Mouse (Mus musculus) right cerebral cortex, postnatal 10 days (tissue): ENCODE measurements around the gene Phactr3.
"Not testable (repeated sequence)": the region's sequence is repeated elsewhere in the genome, so short reads cannot be mapped to it uniquely, and the experiment has no call there.

ENCODE experiments used
- DNase-seq, 2 experiments: peaks; one replicate each; pipeline ENCODE4 v3.0.0; 2021; ENCODE audit warnings: low spot score in 2 of 2

The Phactr3 gene

DNA sequence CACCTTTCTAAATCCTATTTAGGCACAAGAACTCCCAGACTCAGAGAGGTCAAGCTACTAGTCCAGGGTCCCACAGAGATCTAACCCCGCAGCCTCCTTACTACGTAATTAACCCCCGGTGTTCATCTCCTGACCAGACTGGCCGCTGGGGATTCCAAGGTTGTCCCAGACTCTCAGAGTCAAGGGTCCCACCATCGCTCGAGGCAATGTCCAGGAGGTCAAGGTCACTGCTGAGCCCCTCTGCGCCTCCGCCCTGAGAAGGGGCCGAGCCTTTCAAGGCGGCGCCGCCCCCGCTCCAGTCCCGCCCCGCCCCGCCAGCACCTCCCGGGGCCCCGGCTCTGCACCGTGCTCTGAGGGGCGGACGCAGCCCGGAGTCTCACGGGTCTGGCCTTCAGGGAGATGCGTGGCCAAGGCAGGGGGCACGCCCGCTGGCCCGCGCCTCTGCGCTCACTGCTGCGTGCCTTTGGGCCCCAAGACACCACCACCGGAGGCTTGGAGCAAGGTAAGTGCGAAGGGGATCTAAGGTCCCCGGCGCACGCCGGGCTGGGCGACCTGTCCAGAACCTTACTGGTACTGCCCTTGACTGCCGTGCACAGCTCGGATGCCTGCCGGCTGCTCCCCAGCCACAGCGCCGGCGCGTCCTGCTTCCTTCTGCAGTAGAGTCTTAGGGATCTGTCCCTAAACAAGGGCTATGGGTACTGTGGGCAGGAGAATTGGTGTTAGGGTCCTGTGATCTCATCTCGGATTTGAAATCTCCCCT is at the start of gene Phactr3:
Gene Phactr3, plus strand, starts transcription at position 175 of the 760 bp plus-strand sequence.
- DNase-seq: peak in 1 of 2 experiments; percentile 37

DNA sequence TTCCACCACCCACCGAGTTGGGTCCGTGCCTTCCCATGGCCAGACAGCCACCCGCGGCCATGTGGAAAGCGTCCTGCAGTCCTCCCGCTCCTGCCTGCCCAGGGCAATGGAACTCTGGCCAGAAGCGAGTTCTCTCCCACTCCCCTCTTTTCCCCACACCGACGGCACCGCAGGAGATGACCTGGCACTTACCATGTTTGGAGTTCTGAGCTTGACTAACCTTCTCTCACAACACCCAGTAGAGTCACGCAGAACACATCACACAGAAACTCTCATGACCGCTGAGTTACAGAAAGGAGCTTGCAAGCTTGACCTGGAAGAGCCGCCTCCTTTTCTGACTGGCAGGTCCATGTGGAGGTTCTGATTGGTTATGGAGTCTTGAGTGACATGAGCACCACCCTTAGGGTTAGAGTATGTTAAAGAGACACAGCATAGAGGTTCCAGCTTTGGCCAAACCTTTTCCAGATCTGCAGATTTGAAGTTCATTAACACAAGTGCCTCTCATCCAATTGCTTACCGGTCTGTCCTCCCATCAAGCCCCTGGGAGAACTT is 40.5 kb upstream of the Phactr3 start, which contains the start of gene Zfp931:
Gene Zfp931, minus strand, starts transcription at position 311 of the 552 bp plus-strand sequence.
- DNase-seq: not testable (repeated sequence)

DNA sequence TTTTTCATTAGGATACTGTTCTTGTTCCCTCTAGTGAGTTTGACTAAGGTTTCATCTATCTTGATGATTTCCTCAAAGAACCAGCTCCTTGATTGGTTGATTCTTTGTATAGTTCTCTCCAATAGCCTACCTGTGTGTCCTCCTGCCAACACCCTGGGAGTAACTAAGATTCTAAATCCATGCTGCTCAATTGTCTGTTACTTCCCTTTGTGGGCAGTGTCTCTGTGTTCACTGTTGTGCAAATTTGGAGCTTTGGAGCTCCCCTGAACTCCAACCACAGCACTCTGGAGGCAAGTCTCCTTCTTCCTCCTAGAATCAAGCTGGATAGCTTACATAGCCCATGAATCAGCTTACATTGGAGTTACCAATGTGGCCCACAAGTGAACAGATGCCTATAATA is 29.2 kb upstream of the Phactr3 start:
- no peak for DNase-seq

DNA sequence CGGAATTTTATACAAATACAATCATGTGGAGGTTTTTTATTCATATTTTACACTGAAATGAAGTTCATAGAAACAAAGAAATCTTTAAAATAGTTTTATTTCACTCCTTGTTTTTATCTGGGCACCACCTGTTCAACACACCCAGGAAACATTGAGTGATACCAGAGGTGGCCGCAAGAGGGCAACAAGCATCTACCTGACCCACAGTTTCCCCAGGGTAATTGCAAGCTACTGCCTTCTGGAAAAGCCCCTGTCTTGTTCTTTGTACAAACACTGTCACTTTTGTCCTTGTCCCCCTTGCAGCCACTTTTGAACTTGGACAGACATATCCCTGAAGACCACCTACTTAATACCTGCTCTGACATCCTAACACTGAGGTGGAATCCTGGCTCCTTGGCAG is 20.8 kb upstream of the Phactr3 start:
- peak; percentile 61 to 73 for DNase-seq

DNA sequence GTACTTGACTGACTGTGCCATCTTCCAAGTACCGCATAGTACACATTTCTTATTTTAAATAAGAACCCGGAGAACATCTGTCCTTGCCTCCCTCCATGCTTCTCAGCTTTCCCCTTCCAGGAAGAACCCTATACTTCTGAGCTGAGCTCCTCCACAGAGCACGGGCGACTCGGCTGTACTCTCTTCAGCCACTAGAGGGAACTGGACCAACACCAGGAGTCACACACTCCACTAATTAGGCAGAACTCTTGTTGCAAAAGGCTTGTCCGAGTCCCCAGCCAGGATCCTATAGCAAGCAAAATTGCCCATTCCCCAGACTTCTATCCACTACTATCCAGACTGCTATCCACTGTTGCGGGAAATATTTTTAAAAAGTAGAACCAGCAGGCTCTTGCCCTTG is 16.8 kb upstream of the Phactr3 start:
- DNase-seq: peak; percentile 69 to 78

DNA sequence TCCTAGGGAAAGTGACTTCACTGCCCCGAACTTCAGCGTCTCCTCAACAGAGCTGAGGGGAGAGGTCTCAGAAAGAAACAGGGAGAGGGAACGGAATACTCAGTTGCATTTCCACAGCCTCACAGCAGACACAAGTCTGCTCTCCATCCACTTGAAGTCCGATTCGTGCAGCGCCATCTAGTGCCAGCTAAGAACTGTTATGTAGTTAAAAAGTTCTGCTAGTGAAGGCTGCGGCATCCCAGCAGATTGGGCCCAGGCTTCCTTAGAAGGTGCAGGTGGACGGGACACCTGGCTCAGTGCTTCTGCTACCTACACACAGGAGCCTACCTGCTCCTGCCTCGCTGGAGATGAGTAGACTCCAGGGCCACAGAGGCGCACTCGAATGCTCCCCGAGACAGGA is 829 bp upstream of the Phactr3 start:
- peak; percentile 79 to 80 for DNase-seq

DNA sequence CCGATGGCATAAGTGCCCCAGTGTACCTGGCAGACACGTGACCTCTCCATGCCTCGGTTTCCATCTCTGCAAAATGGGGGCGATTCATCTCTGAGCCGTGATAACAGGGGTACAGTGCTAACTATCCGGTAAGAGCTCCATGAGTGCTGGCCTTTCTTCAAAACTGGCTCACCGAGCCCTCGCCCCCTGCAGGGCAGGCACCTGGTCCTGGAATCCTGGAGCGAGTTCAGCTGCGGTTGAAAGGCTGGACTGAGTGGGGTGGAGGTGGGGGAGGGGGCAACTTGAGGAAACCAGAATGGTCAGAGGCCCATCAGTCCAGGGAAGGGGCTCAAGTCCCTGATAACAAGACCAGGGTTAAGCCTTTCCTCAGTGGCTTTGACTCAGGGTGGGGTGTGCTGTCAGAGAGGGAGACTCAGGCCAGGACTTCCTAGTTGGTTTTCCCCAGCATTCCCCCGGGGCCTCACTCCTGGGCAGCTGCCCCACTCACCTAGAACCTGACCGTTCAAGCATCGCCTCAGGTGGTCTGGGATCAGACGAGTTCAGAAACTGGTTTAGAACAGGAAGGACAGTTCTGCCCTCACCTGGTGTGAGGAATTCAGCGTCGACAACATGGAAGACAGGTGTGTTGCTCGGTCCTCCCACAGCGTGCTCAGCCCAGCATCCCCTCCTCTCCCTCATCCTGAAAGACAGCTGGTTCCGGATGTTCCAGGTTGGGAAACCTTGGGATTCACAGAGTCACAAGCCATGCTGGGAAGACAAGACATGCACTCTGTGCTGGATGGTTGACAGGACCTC is 983 bp downstream of the Phactr3 start:
- peak in 1 of 2 experiments; percentile 31 for DNase-seq

DNA sequence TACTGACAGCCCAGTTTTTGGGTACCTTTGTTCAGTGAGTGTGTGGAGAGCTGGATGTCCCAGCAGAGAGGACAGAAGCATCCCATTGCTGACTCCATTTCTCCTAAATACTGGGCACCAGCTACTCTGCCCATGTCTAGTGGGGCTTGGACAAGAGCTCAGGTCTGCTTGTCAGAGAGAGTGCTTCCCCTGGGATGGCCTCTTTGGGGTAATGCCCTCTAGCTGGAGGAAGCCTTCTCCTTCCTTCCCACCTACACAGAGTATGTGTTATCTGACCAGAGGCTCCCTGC is 1.5 kb downstream of the Phactr3 start:
- no peak for DNase-seq

DNA sequence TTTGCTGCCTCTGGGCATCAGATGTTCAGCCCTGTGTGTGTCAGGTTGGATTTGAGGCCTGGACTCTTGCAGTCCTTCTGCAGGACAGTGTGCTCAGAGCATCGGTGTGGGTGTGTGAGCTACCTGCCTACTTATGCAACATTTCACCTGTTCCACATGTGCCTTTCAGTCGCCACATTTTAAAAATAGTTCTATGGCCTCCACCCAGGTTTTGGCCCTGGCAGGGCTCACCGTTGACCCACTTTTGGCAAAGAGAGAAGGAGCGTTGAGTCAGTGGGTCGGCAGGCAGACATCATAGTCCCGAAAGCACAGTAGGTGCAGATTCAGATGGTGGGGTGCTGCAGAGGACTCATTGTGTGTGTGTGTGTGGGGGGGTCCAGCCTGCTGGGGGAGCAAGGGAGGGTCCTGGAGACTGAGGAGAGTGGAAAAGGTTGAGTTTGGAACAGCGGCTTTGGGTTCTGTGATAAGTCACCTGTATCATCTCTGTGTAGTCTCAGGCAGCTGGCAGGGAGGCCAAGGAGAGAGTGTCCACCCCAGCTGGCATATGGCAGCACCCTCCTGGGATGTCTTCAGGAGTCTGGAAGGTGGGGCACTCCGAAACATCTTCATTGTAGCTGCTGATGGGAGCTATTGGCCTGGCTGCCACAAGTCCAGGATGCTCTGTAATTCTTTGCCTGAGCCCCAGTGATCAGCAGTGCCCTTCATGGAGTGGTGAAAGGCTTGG is 2.0 kb downstream of the Phactr3 start:
- DNase-seq: peak in 1 of 2 experiments; percentile 19

DNA sequence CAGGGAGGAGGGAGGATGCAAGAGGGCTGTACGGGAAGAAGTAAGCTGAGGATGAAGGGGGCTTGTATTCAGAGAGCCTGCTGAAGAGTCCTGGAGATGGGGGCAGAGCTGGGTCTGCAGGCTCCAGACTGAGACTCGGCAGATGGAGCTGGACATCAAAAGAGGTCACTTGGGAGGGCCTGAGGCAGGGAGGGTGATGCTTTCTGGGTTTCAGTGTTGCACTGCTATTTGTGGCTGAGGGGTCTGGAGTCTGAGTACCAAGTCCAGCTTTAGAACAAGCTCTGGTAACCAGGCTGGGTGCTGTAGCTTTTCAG is 2.6 kb downstream of the Phactr3 start:
- peak in 1 of 2 experiments; percentile 16 for DNase-seq

DNA sequence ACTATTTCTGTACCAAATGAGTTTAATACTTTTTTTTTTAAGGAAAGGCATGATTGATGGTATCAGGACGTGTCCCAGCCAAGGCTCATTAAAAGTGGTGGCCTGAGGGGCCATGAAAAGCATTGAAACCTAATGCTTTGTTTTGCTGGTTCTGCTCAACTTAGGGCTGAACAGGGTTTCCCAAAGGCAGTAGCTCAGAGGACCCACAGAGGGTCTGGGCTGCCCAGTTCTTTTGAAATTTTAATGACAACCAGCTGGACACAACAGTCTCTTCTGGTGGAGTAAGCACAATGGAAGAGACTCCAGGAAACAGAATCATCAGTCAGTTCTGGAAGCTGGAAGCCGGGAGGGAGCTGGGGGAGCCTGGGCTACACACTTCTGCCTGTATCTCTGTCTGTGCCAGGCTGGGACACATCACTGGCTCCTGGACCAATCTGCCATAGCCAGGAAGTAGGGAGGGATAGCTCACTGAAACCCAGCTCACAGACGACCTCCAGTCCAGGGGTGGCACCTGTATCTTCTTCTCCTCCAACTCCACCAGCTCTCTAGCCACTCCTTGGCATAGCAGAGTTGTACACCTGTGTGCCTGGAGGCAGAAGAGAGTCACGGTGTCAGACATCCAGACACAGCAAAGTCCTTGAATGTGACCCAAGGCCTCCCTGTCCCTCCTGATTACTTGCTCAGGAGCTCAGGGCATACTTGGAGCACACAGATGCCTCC is 3.3 kb downstream of the Phactr3 start:
- DNase-seq: peak in 1 of 2 experiments; percentile 19

DNA sequence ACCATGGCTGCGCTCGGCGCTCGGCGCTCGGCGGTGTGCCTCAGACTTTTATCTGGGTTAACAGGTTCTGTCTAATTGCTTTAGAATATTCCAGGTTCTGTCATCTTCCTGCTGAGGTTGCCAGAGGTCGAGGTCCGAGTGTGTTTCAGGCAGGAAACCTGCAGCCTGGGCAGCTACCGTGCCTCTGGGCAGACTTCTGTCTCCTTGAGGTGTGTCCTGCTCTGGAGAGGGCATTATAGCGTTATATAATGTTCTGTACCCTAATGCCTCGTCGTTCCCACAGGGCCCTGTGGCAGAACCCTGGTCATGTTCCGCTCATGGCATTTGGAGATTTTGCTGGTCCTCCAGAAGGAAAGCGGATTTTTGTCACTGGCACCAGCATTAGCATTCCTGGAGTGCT is 4.7 kb downstream of the Phactr3 start:
- DNase-seq: peak; percentile 16 to 17

DNA sequence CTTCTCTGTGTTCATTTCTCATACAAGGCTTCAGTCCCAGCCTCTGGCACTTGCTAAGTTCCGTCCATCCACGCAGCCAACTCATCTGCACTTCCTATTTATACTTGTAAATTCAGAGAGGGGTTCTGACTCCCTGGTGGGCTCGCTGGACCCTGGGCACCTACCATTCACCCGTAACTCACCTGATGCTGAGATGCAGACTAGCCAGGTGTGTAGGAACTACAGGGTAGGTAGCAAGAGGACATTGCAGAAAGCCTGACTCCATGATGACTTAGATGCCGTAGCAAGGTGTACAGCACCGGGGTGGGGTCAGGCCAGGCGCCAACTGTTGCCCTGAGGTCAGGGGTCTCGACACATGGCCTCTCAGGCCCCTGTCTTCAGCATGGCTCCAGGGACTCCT is 6.7 kb downstream of the Phactr3 start:
- DNase-seq: peak; percentile 21 to 27

DNA sequence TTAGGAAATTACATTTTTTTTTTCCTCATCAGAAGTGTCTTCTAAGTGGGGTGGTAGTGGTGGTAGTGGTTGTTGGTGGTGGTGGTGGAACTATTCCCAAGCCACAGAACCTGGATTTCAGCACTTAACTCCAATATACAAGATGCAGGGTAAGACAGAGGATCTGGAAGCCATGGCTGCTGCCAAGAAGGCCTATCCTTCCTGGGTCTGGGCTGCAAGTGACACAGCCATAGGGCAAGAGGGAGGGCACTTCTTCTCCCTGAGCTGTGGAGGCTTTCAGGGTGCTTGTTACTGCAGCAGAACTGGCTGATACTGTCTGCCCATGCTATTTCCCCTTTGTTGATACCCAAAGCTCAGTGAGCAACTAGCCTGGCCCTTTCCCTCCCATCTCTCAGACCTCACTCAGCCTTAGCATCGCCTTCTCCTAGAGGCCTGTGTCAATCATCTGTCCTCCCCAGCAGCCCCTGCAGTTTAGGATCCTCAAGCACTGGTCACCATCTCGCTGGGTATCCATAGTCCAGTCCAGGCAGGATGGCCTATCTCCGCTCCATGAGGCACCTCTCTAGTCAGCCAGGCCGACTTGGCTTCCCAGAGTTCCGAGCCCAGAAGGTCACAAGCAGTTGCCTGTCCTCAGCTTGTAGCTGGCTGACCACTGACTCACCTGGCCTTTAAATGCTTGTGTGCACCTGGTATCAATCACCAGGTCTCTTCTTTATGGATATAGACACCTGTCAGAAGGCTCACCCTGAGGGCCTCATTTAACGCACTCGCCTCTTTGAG is 7.5 kb downstream of the Phactr3 start:
- peak; percentile 17 to 29 for DNase-seq

DNA sequence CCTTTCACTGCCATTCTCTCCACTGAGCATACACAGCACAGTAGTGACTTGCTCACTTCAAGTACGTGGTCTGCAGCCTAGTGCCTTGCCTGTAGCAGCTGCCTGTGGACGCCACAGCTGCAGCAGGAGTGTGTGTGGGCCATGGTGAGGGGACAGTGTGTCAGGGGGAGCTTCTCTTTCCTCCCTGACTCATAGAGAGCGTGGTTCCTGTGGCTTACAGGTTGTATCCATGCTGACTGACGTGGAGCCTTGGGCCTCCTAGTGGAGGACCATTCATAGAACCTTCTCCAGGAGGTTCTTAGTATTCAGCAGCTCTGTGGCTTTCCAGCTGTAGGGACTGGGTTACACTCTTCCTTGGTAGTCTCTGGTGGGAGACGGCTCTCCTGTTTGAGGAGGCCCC is 9.8 kb downstream of the Phactr3 start:
- peak; percentile 17 to 25 for DNase-seq

DNA sequence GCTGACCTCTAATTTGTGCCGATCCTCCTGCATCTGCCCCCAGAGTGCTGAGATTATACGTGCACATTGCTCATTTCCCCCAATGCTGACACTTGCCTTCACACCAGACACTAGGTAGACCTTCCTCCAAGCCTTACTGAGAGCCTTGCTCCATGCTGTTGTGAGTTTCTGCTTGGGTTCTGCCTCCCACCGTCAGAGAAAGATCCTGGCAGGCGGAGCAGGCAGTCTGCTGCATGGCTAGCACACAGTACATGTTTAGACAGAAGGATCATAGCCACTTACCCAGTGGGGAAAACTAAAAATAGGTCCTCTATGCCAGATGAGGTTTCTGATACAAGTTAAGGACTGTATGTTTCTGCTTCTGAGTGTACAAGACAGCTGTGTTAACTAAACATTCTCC is 10.4 kb downstream of the Phactr3 start:
- peak; percentile 60 to 79 for DNase-seq

DNA sequence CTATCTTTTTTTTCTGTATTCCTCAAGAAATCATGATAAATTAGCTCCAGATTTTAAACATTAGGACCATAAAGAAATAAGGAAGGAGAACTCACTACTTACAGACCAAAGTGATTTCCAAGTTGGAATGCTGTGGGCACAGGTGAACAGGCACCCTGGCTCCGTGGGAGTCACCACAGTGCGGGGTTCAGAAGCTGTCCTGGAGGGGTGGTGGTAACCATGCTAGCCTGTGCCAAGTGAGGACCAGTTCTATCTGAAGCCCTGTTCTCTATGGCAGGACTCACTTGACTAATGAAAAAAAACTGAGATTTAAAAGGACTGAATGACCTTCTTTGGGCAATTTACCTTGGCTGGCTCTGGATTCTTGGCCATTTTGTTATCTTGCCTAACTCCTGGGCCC is 10.9 kb downstream of the Phactr3 start:
- DNase-seq: peak; percentile 21 to 25

DNA sequence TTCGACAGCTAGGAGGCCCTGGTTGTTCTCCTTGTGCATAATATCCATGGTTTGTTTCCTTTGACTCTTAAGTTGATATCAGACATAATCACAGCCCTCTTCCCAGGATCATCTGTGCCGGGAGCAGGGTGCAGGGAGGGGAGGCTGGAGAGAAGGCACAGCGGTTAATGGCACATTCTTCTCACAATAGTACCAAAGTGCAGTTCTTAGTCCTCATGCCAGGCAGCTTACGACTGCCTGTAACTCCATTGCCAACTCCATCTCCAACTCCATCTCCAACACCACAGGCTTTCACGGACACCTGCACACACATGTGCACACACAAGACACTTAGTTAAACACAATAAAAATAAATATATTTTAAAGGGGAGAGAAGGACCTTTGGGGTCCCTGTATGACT is 11.8 kb downstream of the Phactr3 start:
- peak; percentile 10 to 15 for DNase-seq

DNA sequence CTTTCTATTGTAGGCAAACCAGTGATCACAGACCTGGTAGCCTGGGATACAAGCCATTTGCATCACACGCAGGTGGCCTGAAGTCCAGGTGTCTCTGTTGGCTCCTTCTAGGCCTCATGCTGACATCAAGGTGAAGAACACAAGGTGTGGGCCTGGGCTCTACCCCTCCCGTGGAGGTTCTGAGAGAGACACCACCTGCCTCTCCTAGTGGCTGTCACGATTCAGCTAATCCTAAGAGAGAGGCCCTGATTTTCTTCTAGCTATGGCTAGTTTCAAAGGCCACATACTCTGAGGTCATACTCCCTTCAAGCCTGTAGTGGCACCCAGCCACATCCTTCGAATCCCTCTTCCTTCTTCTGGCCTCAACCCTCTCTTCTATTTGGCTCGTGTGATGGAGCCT is 12.2 kb downstream of the Phactr3 start:
- peak; percentile 13 to 25 for DNase-seq

DNA sequence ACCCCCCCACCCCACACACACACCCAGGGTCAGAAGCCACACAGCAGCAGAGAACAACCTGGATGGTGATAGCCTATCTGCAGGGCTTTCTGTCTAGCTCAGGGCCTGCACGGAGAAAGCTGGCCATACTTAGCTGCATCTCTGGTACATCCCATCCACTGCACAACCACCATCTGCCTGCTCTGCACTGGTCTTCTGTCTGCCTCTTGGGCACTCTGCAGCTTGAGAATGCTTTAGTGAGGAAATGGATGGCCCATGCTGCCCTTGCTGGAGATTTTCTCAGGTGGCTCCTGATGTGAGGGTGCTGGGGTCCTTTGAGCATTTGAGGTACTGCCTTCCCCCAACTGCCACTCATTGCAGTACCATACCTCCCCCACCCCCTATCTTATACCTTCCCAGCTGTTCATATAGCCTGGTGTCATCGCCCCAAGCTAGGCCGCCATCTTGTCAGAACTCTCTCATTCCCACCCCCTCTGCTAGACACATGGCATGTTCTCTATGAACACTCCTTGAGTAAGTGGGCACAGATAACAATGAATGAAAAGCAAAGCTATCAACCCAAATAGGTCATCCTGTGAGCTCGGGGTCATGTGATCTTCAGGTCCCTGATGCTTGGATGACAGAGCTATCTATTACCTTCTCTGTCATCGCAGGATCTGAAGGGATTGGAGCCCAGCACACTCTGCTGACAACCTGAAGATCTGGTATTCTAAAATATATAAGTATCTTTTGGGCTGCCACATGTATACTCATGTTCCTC is 13.0 kb downstream of the Phactr3 start:
- peak; percentile 12 to 22 for DNase-seq
